8 mouse cellular contexts compared by ENCODE assay signal in genomic region chr4:117323515-117324344, GRCm38 (mm10).
DNase-seq lines count a peak whose midpoint lies in the region; ATAC-seq and TF ChIP-seq lines count a peak whose summit lies in the region.

No protein-coding gene starts in this region.

- no peaks in the 10 kb centered on the region for H3K4me1 ChIP-seq in ES-Bruce4 (ENCODE audit: control insufficient read depth, insufficient read depth, low read length)
- peaks cover 20% of the 10 kb centered on the region for H3K4me1 ChIP-seq in embryonic facial prominence, embryonic 10.5 days
- no peaks in the 10 kb centered on the region for H3K4me1 ChIP-seq in lung, postnatal 0 days (ENCODE audit: insufficient read depth, low read depth, low read length)

- no peak overlapping the region for H3K4me2 ChIP-seq in lung, postnatal 0 days (replicated peaks; ENCODE audit: low read depth, low read length)

- H3K9me3 ChIP-seq in ES-Bruce4 (replicated peaks; ENCODE audit: control insufficient read depth, insufficient read depth, low read length, poor library complexity, severe bottlenecking): no peaks in the 10 kb centered on the region
- H3K9me3 ChIP-seq in embryonic facial prominence, embryonic 10.5 days: no peaks in the 10 kb centered on the region
- H3K9me3 ChIP-seq in lung, postnatal 0 days (ENCODE audit: low read length): no peaks in the 10 kb centered on the region

- H3K4me3 ChIP-seq in ES-Bruce4 (ENCODE audit: low read depth, low read length): no peak overlapping the region
- H3K4me3 ChIP-seq in embryonic facial prominence, embryonic 10.5 days: no peak overlapping the region
- H3K4me3 ChIP-seq in lung, postnatal 0 days (ENCODE audit: low read depth, low read length): no peak overlapping the region

- 21% methylated on average over 14 of the region's 14 CpGs for WGBS in embryonic facial prominence, embryonic 10.5 days
- 22% methylated on average over 14 of the region's 14 CpGs for WGBS in lung, postnatal 0 days

- 0 out of 2 replicates have a peak, but pooled peaks have one; percentile 46 for TF ChIP-seq EP300 in ES-Bruce4 (IDR thresholded peaks at IDR 0.05; ENCODE audit: insufficient read depth, low read depth, low read length)
- TF ChIP-seq EP300 in lung, postnatal 0 days (IDR thresholded peaks at IDR 0.05): no peak

- no peaks in the 10 kb centered on the region for H3K27me3 ChIP-seq in ES-Bruce4 (ENCODE audit: control insufficient read depth, insufficient read depth, low read length, poor library complexity, severe bottlenecking)
- H3K27me3 ChIP-seq in embryonic facial prominence, embryonic 10.5 days (replicated peaks; ENCODE audit: low read depth, poor library complexity, severe bottlenecking): peaks cover 80% of the 10 kb centered on the region
- H3K27me3 ChIP-seq in lung, postnatal 0 days (replicated peaks; ENCODE audit: insufficient read depth, low read length): 0 out of 2 replicates have a peak, but pooled peaks cover under 1% of the 10 kb centered on the region

- no peak overlapping the region for H3K9ac ChIP-seq in ES-Bruce4 (ENCODE audit: low read depth, poor library complexity, severe bottlenecking)
- no peak overlapping the region for H3K9ac ChIP-seq in lung, postnatal 0 days (replicated peaks; ENCODE audit: low read depth)

- intact Hi-C loops in heart, postnatal 10 days (cut with DNase I): loop anchor here (1.0 to 10.0 kb wide), 2 partner anchors 205 to 351 kb away; no protein-coding TSS in a partner anchor

- DNase-seq in ZHBTc4 (ENCODE audit: low read depth, low spot score): peak; percentile 81
- peak; percentile 82 for DNase-seq in embryonic facial prominence, embryonic 10.5 days (ENCODE audit: low spot score)
- peak; percentile 44 to 75 for DNase-seq in heart, postnatal 10 days
- DNase-seq in kidney, postnatal 36 days: peak; percentile 24 to 76
- DNase-seq in lung, postnatal 0 days (ENCODE audit: low spot score): peak; percentile 52
- peak; percentile 44 to 63 for DNase-seq in right cerebral cortex, postnatal 10 days (ENCODE audit: low spot score in 2 of 2)
- DNase-seq in MN1 (ENCODE audit: low spot score): no peak

- peak; percentile 99 for TF ChIP-seq CTCF in ES-Bruce4 (IDR thresholded peaks at IDR 0.05; ENCODE audit: low read depth, low read length)
- peak; percentile 94 for TF ChIP-seq CTCF in lung, postnatal 0 days (IDR thresholded peaks at IDR 0.05)

- H3K36me3 ChIP-seq in ES-Bruce4 (ENCODE audit: control insufficient read depth, insufficient read depth, low read length, poor library complexity, severe bottlenecking): no peaks in the 10 kb centered on the region
- no peaks in the 10 kb centered on the region for H3K36me3 ChIP-seq in embryonic facial prominence, embryonic 10.5 days (replicated peaks)
- no peaks in the 10 kb centered on the region for H3K36me3 ChIP-seq in lung, postnatal 0 days (ENCODE audit: insufficient read depth, low read length)

- peak; percentile 58 for ATAC-seq in lung, postnatal 0 days

- TF ChIP-seq POLR2A in ES-Bruce4 (IDR thresholded peaks at IDR 0.05; ENCODE audit: insufficient read depth, low read length): no peak

- no peak overlapping the region for H3K27ac ChIP-seq in ES-Bruce4 (ENCODE audit: insufficient read depth, low read length)
- no peak overlapping the region; the same call in 1 of the 2 replicates for H3K27ac ChIP-seq in embryonic facial prominence, embryonic 10.5 days (replicated peaks)
- H3K27ac ChIP-seq in lung, postnatal 0 days (ENCODE audit: low read length): no peak overlapping the region
